Mouse (Mus musculus) liver, embryonic 15.5 days (tissue): ENCODE results near the gene Slf2. TPM values are rescaled to one million over a fixed set of nuclear protein-coding genes. Genes with fewer than 3 reads are reported as not detected.
A peak's percentile ranks its signal among the peaks of the same experiment; 100 is the strongest.

Experiments
- ATAC-seq: fragments of 200-750 bp; cut with Nextera tagmentation; 2 replicates; pipeline ENCODE4 v1.8.0; 2017; ENCODE audit warnings: moderate number of reproducible peaks, mild to moderate bottlenecking, moderate library complexity; ENCODE audit not compliant: insufficient read depth
- H3K27ac ChIP-seq: fragments of 300-500 bp; sonication (generic); replicated peaks from 2 replicates; pipeline ENCODE4 v1.5.1; 2015; ENCODE audit warnings: mild to moderate bottlenecking, inconsistent platforms
- H3K27me3 ChIP-seq: fragments of 300-500 bp; sonication (generic); 2 replicates; pipeline ENCODE4 v1.6.1; 2015; ENCODE audit warnings: mild to moderate bottlenecking, inconsistent platforms
- H3K36me3 ChIP-seq: fragments of 300-500 bp; sonication (generic); replicated peaks from 2 replicates; pipeline ENCODE4 v1.6.1; 2015; ENCODE audit warnings: moderate library complexity, mild to moderate bottlenecking, inconsistent platforms
- H3K4me1 ChIP-seq: fragments of 300-500 bp; sonication (generic); replicated peaks from 2 replicates; pipeline ENCODE4 v1.6.1; 2015; ENCODE audit warnings: inconsistent platforms
- H3K4me2 ChIP-seq: fragments of 300-500 bp; sonication (generic); 2 replicates; pipeline ENCODE4 v1.6.1; 2015; ENCODE audit warnings: moderate library complexity, mild to moderate bottlenecking, inconsistent platforms
- H3K4me3 ChIP-seq: fragments of 300-500 bp; sonication (generic); replicated peaks from 2 replicates; pipeline ENCODE4 v1.5.1; 2015; ENCODE audit warnings: mild to moderate bottlenecking, inconsistent platforms
- H3K9ac ChIP-seq: fragments of 300-500 bp; sonication (generic); 2 replicates; pipeline ENCODE4 v1.6.1; 2015; ENCODE audit warnings: moderate library complexity, mild to moderate bottlenecking, inconsistent platforms
- H3K9me3 ChIP-seq: fragments of 300-500 bp; sonication (generic); replicated peaks from 2 replicates; pipeline ENCODE4 v1.6.1; 2016; ENCODE audit warnings: inconsistent platforms
- WGBS: fragments of 180-500 bp; shearing (Covaris S2); methylation state at CpG from one replicate; pipeline ENCODE4 v1.1.7; 2015; ENCODE audit warnings: mixed read lengths; ENCODE audit not compliant: insufficient replicate concordance; 5-methylcytosine and 5-hydroxymethylcytosine counted together
- polyA plus RNA-seq: library from polyadenylated mRNA; unstranded; fragments of >200 nt; fragmentation: Nextera tagmentation; extraction: Ambion mirVana; gene quantifications from 2 replicates; pipeline ENCODE4 v1.2.1, GENCODE M21; 2015

Slf2 gene
- polyA plus RNA-seq, 1 experiment from 2014 or later = 11.2 TPM

DNA sequence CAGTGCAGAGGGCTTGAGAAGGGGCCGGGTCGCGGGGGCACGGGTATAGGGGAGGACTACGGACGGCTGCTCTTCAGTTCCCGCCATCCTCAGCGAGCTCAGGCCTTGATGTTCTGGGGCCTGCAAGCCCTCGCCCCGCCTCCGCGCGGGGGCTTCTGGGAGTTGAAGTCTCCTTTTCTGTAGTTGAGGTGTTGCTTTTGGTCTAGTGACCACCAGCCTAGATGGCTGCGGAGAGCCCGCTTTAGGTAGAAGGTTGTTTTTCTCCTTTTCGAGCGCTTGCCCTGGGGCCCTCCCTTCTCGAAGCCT lies 456 bp downstream of the Slf2 start:
- peak; percentile 90 for ATAC-seq
- under 1% methylated on average over 18 of the region's 18 CpGs for WGBS
- peaks cover 33% of the 10 kb centered on the region for H3K4me1 ChIP-seq

GRCm38 (mm10) chr19:44932051-44932450 lies 1.1 kb downstream of the Slf2 start:
- WGBS = 23% methylated on average over 5 of the region's 5 CpGs
- Histone ChIP-seq H3K4me2 (peak overlapping the region; percentile 95), H3K9ac (peak overlapping the region; percentile 48), H3K9me3 (no peaks in the 10 kb centered on the region), H3K4me1 (peaks cover 33% of the 10 kb centered on the region), H3K27ac (peak overlapping the region; percentile 59; the same call in 1 of the 2 replicates), H3K36me3 (peaks cover 27% of the 10 kb centered on the region), H3K4me3 (peak overlapping the region; percentile 79), H3K27me3 (peaks cover 3% of the 10 kb centered on the region; the same call in 1 of the 2 replicates)
- ATAC-seq = no peak

More for the DNA sequence above, 456 bp downstream of the Slf2 start:
- H3K27me3 ChIP-seq = peaks cover 3% of the 10 kb centered on the region; the same call in 1 of the 2 replicates
- H3K4me2 ChIP-seq = peak overlapping the region; percentile 95
- peak overlapping the region; percentile 74 for H3K9ac ChIP-seq
- peak overlapping the region; percentile 79 for H3K4me3 ChIP-seq
- no peaks in the 10 kb centered on the region for H3K9me3 ChIP-seq
- H3K27ac ChIP-seq = peak overlapping the region; percentile 79
- H3K36me3 ChIP-seq = peaks cover 22% of the 10 kb centered on the region

DNA sequence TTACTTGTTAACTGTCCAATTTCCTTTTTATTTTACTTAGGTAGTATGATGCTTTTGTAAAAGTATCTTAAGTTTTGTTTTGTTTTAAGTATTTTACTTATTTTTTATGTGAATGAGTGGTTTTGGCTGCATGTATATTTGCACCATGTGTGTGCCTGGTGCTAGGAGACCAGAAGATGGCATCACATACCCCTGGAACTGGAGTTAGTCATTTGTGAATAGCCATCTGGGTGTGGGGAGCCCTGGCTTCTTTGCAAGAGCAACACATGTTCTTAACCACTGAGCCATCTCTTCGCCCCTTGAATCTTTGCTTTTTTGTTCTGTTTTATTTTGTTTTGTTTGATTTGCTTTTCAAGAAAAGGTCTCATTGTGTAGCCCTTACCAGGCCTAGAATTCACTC lies 2.2 kb downstream of the Slf2 start:
- Histone ChIP-seq H3K4me2 (peak overlapping the region; percentile 40), H3K9me3 (no peaks in the 10 kb centered on the region), H3K4me1 (peaks cover 32% of the 10 kb centered on the region), H3K36me3 (peaks cover 34% of the 10 kb centered on the region), H3K9ac (no peak overlapping the region), H3K27me3 (no peaks in the 10 kb centered on the region), H3K27ac (no peak overlapping the region), H3K4me3 (no peak overlapping the region)
- 72% methylated on average over 1 of the region's 1 CpGs for WGBS
- ATAC-seq = no peak

GRCm38 (mm10) chr19:44959633-44960032 lies 28.7 kb downstream of the Slf2 start:
- no peak overlapping the region for H3K27ac ChIP-seq
- H3K9ac ChIP-seq = no peak overlapping the region
- no peak overlapping the region for H3K4me2 ChIP-seq
- H3K27me3 ChIP-seq = no peaks in the 10 kb centered on the region
- H3K4me3 ChIP-seq = no peak overlapping the region
- peaks cover 83% of the 10 kb centered on the region for H3K36me3 ChIP-seq
- no peak for ATAC-seq
- WGBS = 88% methylated on average over 2 of the region's 2 CpGs
- H3K9me3 ChIP-seq = no peaks in the 10 kb centered on the region
- H3K4me1 ChIP-seq = no peaks in the 10 kb centered on the region

DNA sequence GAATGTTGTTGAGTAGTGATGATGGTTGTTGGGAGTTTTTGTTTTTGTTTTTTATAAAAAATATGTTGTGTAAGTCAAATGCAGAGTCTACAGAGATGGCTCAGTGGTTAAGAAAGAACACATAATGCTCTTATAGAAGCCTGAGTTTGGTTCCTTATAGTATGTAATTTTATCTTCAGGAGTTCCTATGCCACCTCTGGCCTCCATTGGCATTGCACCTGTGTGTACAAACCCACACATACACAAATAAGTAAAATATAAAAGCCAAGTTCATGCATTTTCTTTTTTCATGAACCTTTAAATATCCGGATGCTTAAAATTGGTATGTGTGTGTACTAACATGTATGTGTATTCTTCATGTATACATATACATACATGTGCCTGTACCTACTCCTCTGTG lies 35.0 kb downstream of the Slf2 start:
- Histone ChIP-seq H3K4me1 (no peaks in the 10 kb centered on the region), H3K36me3 (peaks cover 83% of the 10 kb centered on the region), H3K4me3 (no peak overlapping the region), H3K9ac (no peak overlapping the region), H3K9me3 (no peaks in the 10 kb centered on the region), H3K27ac (no peak overlapping the region), H3K27me3 (no peaks in the 10 kb centered on the region), H3K4me2 (no peak overlapping the region)
- 81% methylated on average over 1 of the region's 1 CpGs for WGBS
- ATAC-seq = no peak

DNA sequence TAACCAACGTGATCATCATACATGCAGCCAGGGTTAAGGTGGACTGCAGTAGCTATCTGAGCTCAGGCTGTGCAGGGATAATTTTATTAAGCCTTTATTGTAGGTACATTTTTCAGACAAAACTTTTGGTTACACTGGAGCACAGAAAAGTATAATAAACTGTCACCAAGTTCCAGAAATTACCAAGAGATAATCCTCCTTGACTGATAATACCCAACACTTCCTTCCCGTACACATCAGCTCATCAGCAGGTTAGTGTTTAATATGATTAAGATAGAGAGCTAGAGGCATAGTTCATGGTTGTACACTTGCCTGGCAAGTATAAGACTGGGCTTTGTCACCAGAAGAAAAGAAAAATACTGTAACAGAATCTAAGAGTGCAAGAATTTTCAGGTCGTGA lies 37.4 kb downstream of the Slf2 start:
- Histone ChIP-seq H3K4me3 (no peak overlapping the region), H3K9ac (no peak overlapping the region), H3K9me3 (no peaks in the 10 kb centered on the region), H3K27me3 (no peaks in the 10 kb centered on the region), H3K4me1 (no peaks in the 10 kb centered on the region), H3K4me2 (no peak overlapping the region), H3K27ac (no peak overlapping the region), H3K36me3 (peaks cover 87% of the 10 kb centered on the region)
- WGBS = 70% methylated on average over 3 of the region's 3 CpGs
- ATAC-seq = no peak

- Histone ChIP-seq H3K4me2 (no peak overlapping the region), H3K27ac (no peak overlapping the region), H3K9me3 (no peaks in the 10 kb centered on the region), H3K27me3 (no peaks in the 10 kb centered on the region), H3K4me3 (no peak overlapping the region), H3K9ac (no peak overlapping the region), H3K36me3 (peaks cover 93% of the 10 kb centered on the region), H3K4me1 (no peaks in the 10 kb centered on the region)
- 72% methylated on average over 6 of the region's 6 CpGs for WGBS
- no peak for ATAC-seq
Measured at GRCm38 (mm10) chr19:44976636-44977035, 45.7 kb downstream of the Slf2 start.

DNA sequence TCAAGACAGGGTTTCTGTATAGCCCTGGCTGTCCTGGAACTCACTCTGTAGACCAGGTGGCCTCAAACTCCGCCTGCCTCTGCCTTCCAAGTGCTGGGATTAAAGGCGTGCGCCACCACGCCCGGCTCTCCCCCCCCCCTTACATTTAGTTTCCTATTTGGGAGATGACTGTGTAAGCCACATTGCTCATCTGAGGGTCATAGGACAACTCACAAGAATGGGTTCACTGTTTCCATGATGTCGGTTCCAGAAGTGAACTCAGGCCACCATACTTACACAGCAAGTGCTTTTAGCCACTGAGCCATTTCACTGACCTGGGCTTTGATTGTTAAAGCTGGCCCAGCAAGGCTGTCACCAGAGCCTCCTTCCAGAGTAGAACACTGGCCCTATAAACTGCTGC lies 46.2 kb downstream of the Slf2 start:
- Histone ChIP-seq H3K36me3 (peaks cover 89% of the 10 kb centered on the region), H3K4me1 (no peaks in the 10 kb centered on the region), H3K4me3 (no peak overlapping the region), H3K9me3 (no peaks in the 10 kb centered on the region), H3K27ac (no peak overlapping the region), H3K4me2 (no peak overlapping the region), H3K9ac (no peak overlapping the region), H3K27me3 (no peaks in the 10 kb centered on the region)
- no peak for ATAC-seq
- WGBS = 83% methylated on average over 6 of the region's 6 CpGs

DNA sequence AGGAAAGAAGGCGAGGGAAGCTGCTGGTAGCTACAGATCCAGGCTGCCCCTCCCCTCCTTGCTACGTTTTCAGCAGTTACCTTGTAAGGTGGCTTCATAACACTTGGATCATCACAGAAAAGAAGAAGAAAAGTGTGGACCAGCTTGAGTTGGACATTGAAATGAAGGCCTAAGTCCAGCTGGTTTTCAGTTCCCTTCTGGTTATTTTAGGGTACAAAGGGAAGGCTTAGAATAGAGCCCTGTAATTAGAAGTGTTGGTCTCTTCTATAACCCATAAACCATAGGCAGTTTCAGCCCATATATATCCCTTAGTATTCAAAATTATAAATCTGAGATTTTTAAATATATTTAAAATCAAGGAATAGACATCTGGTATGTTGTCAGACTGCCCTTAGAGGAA lies 49.8 kb downstream of the Slf2 start:
- 60% methylated on average over 2 of the region's 2 CpGs for WGBS
- Histone ChIP-seq H3K4me2 (no peak overlapping the region), H3K4me1 (peaks cover 7% of the 10 kb centered on the region), H3K27me3 (no peaks in the 10 kb centered on the region), H3K36me3 (peaks cover 57% of the 10 kb centered on the region), H3K9ac (no peak overlapping the region), H3K4me3 (no peak overlapping the region), H3K27ac (no peak overlapping the region), H3K9me3 (no peaks in the 10 kb centered on the region)
- no peak for ATAC-seq

DNA sequence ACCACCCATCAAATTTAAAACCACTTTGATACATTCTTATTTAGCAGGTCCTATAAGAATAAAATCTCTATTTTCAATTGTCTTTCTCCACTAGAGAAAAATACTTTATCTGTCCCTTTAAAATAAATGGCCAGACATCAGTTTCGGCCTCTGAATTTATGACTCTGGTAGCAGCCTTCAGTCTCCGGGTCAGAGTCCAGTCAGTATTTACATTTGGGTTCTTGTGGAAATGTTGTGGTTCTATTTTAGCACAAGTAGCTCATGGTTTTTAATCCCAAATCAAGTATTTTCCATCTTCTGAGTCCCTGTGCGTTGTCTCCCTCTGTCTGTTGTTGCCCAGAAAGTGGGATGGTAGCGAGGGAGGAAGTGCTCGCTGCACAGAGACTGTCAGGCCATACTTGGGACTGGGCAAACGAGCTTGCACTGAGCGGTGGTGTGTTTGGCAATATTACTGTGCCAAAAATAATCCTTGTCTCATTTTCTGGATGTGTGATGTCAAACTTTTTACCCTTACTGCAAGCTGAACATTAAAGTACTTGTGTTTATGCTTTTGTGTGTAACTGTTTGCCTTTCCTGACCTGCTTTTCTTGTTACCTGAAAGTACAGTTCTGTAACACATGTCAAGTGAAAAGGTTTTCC lies 51.6 kb downstream of the Slf2 start:
- H3K4me2 ChIP-seq = no peak overlapping the region
- H3K4me1 ChIP-seq = peaks cover 16% of the 10 kb centered on the region
- ATAC-seq = no peak
- no peak overlapping the region for H3K9ac ChIP-seq
- H3K9me3 ChIP-seq = no peaks in the 10 kb centered on the region
- peaks cover 6% of the 10 kb centered on the region for H3K27me3 ChIP-seq
- H3K4me3 ChIP-seq = no peak overlapping the region
- WGBS = 62% methylated on average over 7 of the region's 7 CpGs
- peaks cover 39% of the 10 kb centered on the region for H3K36me3 ChIP-seq
- H3K27ac ChIP-seq = no peak overlapping the region

GRCm38 (mm10) chr19:44983366-44983765 lies 52.4 kb downstream of the Slf2 start:
- WGBS = 80% methylated on average over 6 of the region's 6 CpGs
- 0 out of 2 replicates have a peak overlapping the region, but pooled peaks have one; percentile 19 for H3K27ac ChIP-seq
- H3K27me3 ChIP-seq = peaks cover 14% of the 10 kb centered on the region

DNA sequence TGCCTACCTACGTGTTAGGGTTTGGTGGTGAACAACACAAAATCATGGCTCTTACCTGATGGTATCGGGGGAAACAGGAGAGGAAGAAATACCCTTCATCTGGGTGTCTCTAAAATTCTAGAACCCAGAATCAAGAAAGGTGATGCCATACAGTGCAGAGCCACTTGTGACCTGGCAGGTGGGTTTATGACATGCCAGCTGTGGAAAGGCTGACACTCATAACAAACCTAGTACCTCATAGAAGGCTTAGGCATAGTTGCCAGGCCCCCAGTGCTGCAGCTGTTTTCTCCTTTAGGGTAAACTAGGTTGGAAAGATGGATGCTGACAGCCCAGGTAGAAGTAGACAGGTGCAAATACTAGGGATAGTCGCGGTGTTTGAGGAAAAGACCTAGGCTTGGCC lies 53.5 kb downstream of the Slf2 start:
- Histone ChIP-seq H3K9me3 (no peaks in the 10 kb centered on the region), H3K27me3 (peaks cover 24% of the 10 kb centered on the region), H3K27ac (no peak overlapping the region), H3K4me3 (no peak overlapping the region), H3K9ac (no peak overlapping the region), H3K36me3 (peaks cover 22% of the 10 kb centered on the region), H3K4me1 (peaks cover 34% of the 10 kb centered on the region), H3K4me2 (no peak overlapping the region)
- no peak for ATAC-seq
- 87% methylated on average over 4 of the region's 4 CpGs for WGBS

More at GRCm38 (mm10) chr19:44983366-44983765, 52.4 kb downstream of the Slf2 start:
- Histone ChIP-seq H3K4me2 (no peak overlapping the region), H3K9me3 (no peaks in the 10 kb centered on the region), H3K9ac (no peak overlapping the region), H3K36me3 (peaks cover 32% of the 10 kb centered on the region), H3K4me1 (peaks cover 23% of the 10 kb centered on the region), H3K4me3 (no peak overlapping the region)
- no peak for ATAC-seq
